Mouse (Mus musculus) cortical plate, adult 2 months (tissue): ENCODE data around the gene Dscam.

Experiments used
- CTCF ChIP-seq: fragments of 200-500 bp; IDR thresholded peaks from 2 replicates; pipeline ENCODE4 v1.5.1; 2011; ENCODE audit warnings: mild to moderate bottlenecking, control low read depth, low read length; ENCODE audit not compliant: insufficient read depth; ENCODE audit errors: extremely low read depth
- POLR2A ChIP-seq: fragments of 200-500 bp; IDR thresholded peaks from 2 replicates; pipeline ENCODE4 v1.6.1; 2011; ENCODE audit warnings: mild to moderate bottlenecking, low read length, control low read depth; ENCODE audit not compliant: insufficient read depth; ENCODE audit errors: extremely low read depth

DNA sequence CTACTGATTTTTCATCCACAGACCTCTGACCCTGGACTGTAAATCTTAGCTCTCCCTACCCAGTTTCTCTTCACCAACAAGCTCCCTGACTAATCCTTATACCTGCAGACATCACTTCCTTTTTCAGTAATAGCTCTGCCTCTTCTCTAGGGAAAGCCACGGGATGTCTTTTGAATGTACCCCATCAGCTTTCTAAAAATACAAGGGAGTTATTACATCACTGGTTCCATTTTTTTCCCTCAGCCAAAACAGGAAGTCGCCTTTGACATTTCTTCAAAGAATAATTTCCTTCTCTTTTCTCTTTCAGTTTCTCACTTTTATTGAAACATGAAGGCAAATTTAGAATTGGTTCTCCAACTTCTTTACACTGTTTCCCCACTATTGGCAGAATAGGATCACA is 67.5 kb downstream of the Dscam start:
- TF ChIP-seq CTCF (no peak), POLR2A (no peak)
